Mouse (Mus musculus): ENCODE data around the gene Rasa3. TPM values are rescaled to one million over a fixed set of nuclear protein-coding genes. Genes with fewer than 3 reads are reported as not detected.

Gene Rasa3
- total RNA-seq, 2 experiments from 2014 or later: 20.4 to 34.0 TPM

GRCm38 (mm10) chr8:13685674-13686314, 8.4 kb upstream of the Rasa3 start:
- DNase-seq: no peak

DNA sequence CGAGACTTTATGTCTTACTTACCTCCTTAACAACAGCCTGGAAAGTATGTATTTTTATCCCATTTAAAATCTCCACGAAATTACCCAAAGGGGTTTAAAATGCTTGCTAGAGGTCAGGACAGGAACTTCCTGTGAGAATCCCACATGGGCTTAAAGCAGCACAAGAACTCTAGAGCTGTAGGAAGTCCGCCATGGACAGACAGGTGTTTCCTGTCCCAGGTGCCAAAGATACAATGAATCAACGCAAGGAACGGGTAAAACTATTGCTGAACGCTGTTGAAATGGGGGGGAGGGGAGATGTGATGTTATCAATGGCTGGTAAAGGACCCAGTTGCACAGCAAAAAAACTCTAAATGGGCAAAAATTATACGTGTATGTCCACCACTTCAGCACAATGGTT, 6.7 kb upstream of the Rasa3 start:
- no peak for DNase-seq

DNA sequence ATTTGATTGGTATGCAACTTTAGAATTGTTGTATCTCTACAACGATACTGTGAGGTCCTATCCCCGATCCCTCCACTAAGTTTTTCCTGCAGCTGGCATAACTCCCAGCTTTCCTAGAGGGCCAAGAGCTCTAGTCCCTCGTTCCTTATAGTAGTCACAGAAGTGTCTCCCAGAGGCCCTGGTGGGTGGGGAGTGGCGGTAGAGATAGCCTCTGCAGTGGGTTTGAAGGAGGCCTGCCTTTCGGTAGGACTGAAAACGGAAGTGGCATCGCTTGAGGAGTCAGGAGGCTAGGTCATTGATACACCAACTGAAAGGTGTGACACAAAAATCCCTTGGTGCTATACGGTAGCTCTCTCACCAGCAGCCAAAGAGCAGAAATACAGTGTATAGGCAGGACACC, 779 bp upstream of the Rasa3 start:
- DNase-seq: no peak

DNA sequence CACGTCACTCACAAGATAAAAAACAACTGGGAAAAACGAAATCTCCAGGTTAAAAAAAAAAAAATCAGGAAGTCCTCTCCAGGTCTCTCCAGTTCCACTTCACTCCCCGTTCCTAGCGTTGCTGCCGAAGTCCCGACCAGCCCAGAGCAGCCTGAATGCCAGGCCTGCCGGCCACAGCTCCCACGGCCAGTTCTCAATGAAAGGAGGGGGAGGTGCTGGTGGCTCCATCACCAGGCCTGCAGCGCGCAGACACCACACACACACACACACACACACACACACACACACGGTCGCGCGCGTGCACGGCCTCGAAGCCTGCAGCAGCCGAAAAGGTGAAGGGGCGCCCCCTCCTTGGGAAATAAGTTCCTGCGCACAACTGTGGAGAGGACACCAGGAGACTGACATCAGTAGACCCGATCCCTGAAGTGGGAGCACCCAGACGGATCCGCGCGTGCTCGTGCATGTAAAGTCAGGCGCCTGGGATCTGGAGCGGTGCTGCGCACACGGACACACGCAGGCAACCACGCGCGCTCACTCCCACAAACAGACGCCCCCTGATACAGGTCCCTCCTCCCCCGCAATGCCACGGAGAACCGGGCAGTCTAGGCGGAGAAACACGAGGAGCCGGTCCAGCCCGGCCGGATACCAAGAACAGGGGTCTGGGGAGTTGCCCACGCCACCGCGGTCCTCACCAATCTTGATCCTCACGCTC, 546 bp downstream of the Rasa3 start:
- DNase-seq: peak; percentile 67

GRCm38 (mm10) chr8:13676302-13676700, 1.1 kb downstream of the Rasa3 start:
- DNase-seq: peak; percentile 69

GRCm38 (mm10) chr8:13675524-13675923, 1.9 kb downstream of the Rasa3 start:
- no peak for DNase-seq

- DNase-seq: no peak
These were observed 2.3 kb downstream of the Rasa3 start for GRCm38 (mm10) chr8:13675121-13675520.

- no peak for DNase-seq
These were observed 3.0 kb downstream of the Rasa3 start for GRCm38 (mm10) chr8:13674294-13675010.

- DNase-seq: peak; percentile 39
These were observed 4.2 kb downstream of the Rasa3 start for GRCm38 (mm10) chr8:13673215-13673614.

DNA sequence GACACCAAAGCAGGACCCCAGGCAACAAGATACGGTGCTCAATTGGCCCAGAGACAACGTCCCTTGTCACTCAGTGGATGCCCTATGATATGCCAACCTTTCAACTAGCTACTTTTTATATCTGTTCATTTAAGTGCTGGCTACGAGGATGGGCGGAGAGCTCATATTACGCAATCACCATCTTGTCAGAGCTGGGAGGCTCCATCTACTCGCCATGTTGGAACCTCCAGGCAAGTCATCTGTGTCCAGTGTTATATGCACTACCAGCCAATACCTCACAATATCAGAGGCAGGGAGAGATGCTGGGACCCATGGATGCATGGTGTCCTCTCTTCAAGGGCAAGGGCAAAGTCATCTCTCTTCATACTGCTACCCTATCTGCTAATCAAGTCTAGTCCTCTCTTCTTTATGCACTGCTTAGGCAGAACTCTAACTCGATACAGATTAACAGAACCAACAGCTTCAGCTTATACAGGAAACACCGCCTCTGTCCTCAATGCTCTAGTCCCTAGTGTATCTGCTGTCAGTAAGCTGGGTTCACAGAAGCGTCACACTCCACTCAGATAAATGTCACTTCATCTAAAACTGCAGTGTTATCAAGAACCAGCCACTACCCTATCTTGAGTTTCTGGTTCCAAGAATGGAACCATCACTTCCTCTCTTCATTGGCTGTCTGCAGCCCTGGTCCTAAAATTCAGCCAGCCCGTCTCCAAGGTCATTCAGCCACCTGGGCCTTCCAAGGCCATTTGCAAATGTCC, 6.0 kb downstream of the Rasa3 start:
- no peak for DNase-seq

DNA sequence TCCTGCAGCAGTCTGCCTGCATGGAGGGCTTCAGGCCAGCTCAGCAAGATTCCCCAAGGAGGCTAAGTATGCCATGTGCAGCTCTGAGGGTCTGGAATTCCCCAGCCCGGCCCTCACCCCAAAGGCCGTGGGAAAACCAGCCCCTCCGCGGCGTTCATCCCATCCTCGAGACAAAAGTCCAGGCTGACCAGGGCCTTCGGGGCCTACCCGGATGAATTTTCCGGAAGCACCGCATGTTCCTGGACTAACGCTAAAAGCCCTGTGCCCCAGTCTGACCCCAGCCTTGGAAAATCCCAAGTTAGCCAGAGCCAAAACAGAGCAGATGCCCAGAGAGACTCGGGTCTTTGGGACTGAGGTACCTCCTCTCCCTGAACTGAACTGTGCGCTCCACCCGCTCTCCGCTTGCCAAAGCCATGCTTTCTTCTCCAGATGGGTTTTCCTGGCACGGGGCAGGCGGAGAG, 7.4 kb downstream of the Rasa3 start:
- no peak for DNase-seq

GRCm38 (mm10) chr8:13668367-13668766, 9.0 kb downstream of the Rasa3 start:
- DNase-seq: peak; percentile 68

DNA sequence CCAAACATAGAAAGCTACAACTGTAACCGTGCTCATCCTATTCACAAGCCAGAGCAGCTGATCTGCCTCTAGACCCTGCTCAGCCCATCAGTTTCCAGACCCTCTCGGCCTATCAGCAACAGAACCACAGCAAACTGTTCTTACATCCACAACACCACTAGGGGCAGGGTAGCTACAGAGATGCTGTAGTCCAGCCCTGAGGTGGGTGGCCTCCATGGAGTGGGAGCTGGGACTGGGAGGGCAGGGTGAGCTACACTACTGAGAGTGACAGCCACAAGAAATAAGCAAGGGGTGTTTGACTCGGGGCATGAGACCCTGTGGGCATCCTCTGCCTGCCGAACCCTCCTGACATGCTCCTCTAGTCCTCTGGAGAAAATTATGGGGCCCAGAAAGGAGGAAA, 9.5 kb downstream of the Rasa3 start:
- no peak for DNase-seq

DNA sequence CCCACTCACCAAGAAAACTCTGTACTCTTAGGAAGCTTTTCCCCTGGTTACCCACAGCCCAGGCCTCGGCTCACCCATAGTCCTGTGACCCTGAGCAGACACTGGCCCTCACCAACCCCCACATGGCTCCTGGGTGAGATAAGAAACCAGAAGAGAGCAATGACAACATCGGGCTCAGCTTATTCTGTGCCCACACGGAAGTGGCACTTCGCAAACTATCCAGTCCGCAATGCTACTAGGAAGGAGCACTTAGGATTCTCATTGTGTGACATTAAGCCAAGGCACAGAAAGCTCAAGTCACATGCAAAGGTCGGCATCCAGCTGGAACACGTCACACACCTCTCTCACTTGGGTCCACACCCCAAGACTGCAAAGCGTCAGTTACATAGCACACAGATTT, 11.5 kb downstream of the Rasa3 start:
- DNase-seq: no peak

DNA sequence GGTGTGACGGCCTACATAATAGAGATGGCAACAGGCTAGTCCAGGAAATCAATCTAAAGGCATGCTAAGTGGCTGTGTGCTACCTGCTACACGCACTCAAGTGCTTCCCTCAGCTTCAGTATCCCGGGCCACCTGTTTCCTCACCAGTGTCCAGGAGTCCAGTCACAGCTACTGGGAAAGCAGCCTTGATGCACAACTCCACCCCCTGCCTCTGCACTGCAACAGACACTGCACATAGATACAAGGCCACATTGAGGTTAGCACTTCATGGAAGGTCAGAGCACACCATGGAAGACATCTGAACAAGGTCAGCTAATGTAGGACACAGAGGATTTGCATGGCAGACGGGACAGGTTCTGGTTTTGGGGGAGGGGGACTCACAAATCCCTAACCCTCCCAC, 11.9 kb downstream of the Rasa3 start:
- no peak for DNase-seq

- DNase-seq: no peak
These were observed 12.6 kb downstream of the Rasa3 start for GRCm38 (mm10) chr8:13664711-13665210.

- no peak for DNase-seq
These were observed 17.1 kb downstream of the Rasa3 start for GRCm38 (mm10) chr8:13660323-13660722.

- no peak for DNase-seq
These were observed 19.9 kb downstream of the Rasa3 start for GRCm38 (mm10) chr8:13657479-13657878.

- no peak for DNase-seq
These were observed 22.4 kb downstream of the Rasa3 start for GRCm38 (mm10) chr8:13655033-13655351.

GRCm38 (mm10) chr8:13654350-13655032, 22.9 kb downstream of the Rasa3 start:
- DNase-seq: no peak

DNA sequence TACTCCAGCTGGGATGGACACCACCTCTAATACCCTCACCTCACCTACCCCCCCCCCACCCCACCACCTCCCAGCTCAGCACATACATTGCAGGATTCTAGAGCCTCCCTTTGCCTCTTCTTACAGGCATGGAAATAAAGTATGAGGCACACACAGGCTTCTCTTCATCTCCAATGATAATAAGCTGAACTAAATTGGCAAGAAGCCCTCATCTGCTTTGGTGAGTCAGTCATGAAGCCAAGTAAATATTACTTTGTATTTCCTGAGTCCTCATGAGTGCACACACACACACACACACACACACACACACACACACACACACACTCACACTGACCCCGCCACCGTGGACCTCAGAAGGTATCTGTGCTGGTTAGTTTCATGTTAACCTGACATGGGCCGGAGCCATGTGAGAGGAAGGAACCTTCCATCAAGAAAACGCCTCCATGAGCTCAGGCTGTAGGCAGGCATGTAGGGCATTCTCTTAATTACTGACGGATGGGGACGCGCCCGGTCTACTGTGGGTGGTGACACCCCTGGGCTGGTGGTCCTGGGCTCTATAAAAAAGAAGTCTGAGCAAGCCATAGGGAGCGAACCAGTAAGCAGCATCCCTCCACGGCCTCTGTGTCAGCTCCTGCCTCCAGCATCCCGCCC, 26.7 kb downstream of the Rasa3 start:
- DNase-seq: no peak

Data from gastrocnemius, postnatal 10 days (tissue).